Mouse (Mus musculus) ES-Bruce4 (cell line): ENCODE data around the gene Tmem248. TPM values are rescaled to one million over a fixed set of nuclear protein-coding genes. Genes with fewer than 3 reads are reported as not detected.

Experiments used
- H3K27ac ChIP-seq: 2 replicates; pipeline ENCODE4 v1.5.1; 2012; ENCODE audit warnings: low read length, inconsistent platforms; ENCODE audit not compliant: insufficient read depth
- H3K27me3 ChIP-seq: 2 replicates; pipeline ENCODE4 v1.6.1; 2012; ENCODE audit warnings: mild to moderate bottlenecking, low read length, inconsistent platforms; ENCODE audit not compliant: control insufficient read depth, poor library complexity, insufficient read depth, severe bottlenecking
- H3K36me3 ChIP-seq: 2 replicates; pipeline ENCODE4 v1.6.1; 2012; ENCODE audit warnings: inconsistent platforms, mild to moderate bottlenecking, low read length, moderate library complexity; ENCODE audit not compliant: control insufficient read depth, poor library complexity, insufficient read depth, severe bottlenecking
- H3K4me1 ChIP-seq: one replicate; pipeline ENCODE4 v1.8.1; 2011; ENCODE audit warnings: low read length; ENCODE audit not compliant: control insufficient read depth, insufficient read depth
- H3K4me3 ChIP-seq: 2 replicates; pipeline ENCODE4 v1.5.1; 2011; ENCODE audit warnings: low read depth, mild to moderate bottlenecking, low read length
- H3K9ac ChIP-seq: 2 replicates; pipeline ENCODE4 v1.6.1; 2012; ENCODE audit warnings: low read depth, mild to moderate bottlenecking, inconsistent platforms; ENCODE audit not compliant: poor library complexity, severe bottlenecking
- H3K9me3 ChIP-seq: replicated peaks from 2 replicates; pipeline ENCODE4 v1.6.1; 2012; ENCODE audit warnings: mild to moderate bottlenecking, low read length, inconsistent platforms; ENCODE audit not compliant: control insufficient read depth, poor library complexity, insufficient read depth, severe bottlenecking
- CTCF ChIP-seq: IDR thresholded peaks from one replicate; pipeline ENCODE4 v1.8.1; 2011; ENCODE audit warnings: low read depth, low read length
- EP300 ChIP-seq: IDR thresholded peaks from 2 replicates; pipeline ENCODE4 v1.6.1; 2011; ENCODE audit warnings: low read depth, low read length; ENCODE audit not compliant: insufficient read depth
- POLR2A ChIP-seq: IDR thresholded peaks from one replicate; pipeline ENCODE4 v1.8.1; 2011; ENCODE audit warnings: low read length; ENCODE audit not compliant: insufficient read depth
- polyA plus RNA-seq: library from polyadenylated mRNA; stranded (reverse); fragments of >200 nt; gene quantifications from 2 replicates; pipeline ENCODE4 v1.2.4, GENCODE M21; 2011; ENCODE audit warnings: low read depth; ENCODE audit not compliant: missing spikeins, insufficient read depth, insufficient read length

Tmem248 gene
- polyA plus RNA-seq, 1 experiment, result 60.2 TPM

DNA sequence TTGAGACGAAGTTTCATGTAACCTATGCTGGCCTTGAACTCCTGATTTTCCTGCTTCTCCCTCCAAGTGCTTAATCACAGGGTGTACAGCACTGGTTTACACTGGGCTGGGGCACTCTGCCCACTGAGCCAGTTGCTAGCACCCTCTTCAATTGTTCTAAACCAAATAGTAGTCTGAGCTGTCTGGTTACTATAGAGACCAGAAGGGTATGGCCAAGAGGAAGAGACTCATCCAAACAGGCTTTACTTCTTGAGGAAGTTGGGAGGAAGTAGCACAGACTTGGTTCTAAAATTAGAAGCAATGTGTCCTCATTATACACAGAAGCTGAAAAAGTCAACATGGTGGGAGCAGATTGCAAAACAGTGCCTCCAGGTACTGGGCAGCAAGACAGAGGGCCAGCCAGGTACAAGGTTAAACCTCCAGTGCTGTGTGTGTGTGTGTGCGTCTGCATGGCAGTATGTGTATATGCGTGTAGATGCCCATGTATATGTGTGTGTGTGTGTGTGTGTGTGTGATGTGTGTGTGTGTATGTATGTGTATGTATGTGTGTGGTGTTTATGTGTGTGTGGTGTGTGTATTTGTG is 11.3 kb upstream of the Tmem248 start:
- no peaks in the 10 kb centered on the region for H3K27me3 ChIP-seq
- no peak overlapping the region for H3K4me3 ChIP-seq
- H3K9ac ChIP-seq, result no peak overlapping the region
- no peak for TF ChIP-seq POLR2A
- TF ChIP-seq EP300, result no peak
- no peak for TF ChIP-seq CTCF
- H3K4me1 ChIP-seq, result no peaks in the 10 kb centered on the region
- no peaks in the 10 kb centered on the region for H3K9me3 ChIP-seq
- no peak overlapping the region for H3K27ac ChIP-seq
- 0 out of 2 replicates have a peak, but pooled peaks cover 4% of the 10 kb centered on the region for H3K36me3 ChIP-seq

DNA sequence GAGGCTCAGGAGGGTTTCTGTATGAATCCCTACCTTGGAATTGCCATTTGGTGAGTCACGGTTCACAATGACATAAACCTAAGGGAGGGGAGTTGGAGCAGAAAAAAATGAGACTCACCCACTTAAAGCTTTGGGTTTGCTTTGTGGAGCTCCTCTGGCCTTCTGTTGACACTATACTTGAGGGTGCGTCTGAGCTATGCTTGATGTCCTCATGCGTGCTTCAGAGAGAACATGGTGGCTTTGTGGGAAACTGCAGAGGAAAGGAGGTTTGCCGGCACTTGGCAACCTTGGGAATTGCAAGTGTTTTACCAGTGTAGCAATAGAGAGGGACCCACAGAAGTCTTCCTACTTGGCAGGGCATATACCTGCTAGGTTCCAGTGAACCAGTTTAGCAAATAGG is 9.6 kb upstream of the Tmem248 start:
- no peak for TF ChIP-seq POLR2A
- Histone ChIP-seq H3K4me3 (no peak overlapping the region), H3K27me3 (no peaks in the 10 kb centered on the region), H3K36me3 (peaks cover 8% of the 10 kb centered on the region; the same call in 1 of the 2 replicates), H3K4me1 (no peaks in the 10 kb centered on the region), H3K27ac (no peak overlapping the region), H3K9me3 (no peaks in the 10 kb centered on the region), H3K9ac (no peak overlapping the region)

DNA sequence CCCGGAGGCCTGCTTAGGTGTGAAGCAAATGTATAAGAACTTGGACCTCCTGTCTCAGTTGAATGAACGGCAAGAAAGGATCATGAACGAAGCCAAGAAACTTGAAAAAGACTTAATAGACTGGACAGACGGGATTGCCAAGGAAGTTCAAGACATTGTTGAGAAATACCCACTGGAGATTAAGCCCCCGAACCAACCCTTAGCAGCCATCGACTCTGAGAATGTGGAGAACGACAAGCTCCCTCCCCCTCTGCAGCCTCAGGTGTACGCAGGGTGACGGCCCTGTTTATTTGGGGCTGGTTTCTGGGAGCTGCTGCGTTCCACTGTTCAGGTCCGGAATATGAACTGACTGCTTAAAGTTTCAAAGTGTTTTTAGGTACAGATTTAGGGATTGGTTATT is 3.9 kb upstream of the Tmem248 start:
- TF ChIP-seq CTCF (no peak), POLR2A (no peak), EP300 (no peak)
- Histone ChIP-seq H3K27ac (no peak overlapping the region), H3K9ac (no peak overlapping the region), H3K9me3 (no peaks in the 10 kb centered on the region), H3K4me1 (no peaks in the 10 kb centered on the region), H3K27me3 (no peaks in the 10 kb centered on the region), H3K4me3 (no peak overlapping the region), H3K36me3 (peaks cover 8% of the 10 kb centered on the region; the same call in 1 of the 2 replicates)

GRCm38 (mm10) chr5:130217406-130217805 is 525 bp downstream of the Tmem248 start:
- H3K36me3 ChIP-seq, result no peaks in the 10 kb centered on the region
- no peaks in the 10 kb centered on the region for H3K9me3 ChIP-seq
- no peak overlapping the region for H3K4me3 ChIP-seq
- H3K4me1 ChIP-seq, result no peaks in the 10 kb centered on the region
- H3K9ac ChIP-seq, result no peak overlapping the region
- no peak for TF ChIP-seq POLR2A
- no peak for TF ChIP-seq CTCF
- no peak for TF ChIP-seq EP300
- H3K27ac ChIP-seq, result no peak overlapping the region
- H3K27me3 ChIP-seq, result no peaks in the 10 kb centered on the region

- Histone ChIP-seq H3K27me3 (no peaks in the 10 kb centered on the region), H3K9ac (no peak overlapping the region), H3K4me3 (no peak overlapping the region), H3K4me1 (no peaks in the 10 kb centered on the region), H3K27ac (peak overlapping the region; percentile 2; the same call in 1 of the 2 replicates), H3K36me3 (no peaks in the 10 kb centered on the region), H3K9me3 (no peaks in the 10 kb centered on the region)
- TF ChIP-seq CTCF, result no peak
- no peak for TF ChIP-seq EP300
- TF ChIP-seq POLR2A, result no peak
These were observed 1.5 kb downstream of the Tmem248 start for GRCm38 (mm10) chr5:130218336-130218735.

DNA sequence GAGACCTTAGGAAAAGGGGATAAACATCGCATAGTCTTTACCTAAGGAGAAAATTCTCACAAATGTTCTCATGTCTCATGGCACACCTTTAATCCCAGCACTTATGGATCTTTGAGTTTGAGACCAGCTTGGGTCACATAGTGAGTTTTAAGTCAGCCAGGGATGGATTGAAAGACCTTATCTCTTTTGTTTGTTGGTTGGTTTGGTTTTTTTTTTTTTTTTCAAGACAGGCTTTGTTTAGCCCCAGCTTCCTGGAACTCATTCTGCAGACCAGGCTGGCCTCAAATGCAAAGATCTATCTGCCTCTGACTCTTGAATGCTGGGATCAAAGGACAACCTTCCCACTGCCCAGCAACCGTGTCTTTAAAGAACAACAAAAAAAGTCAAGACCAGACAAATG is 4.4 kb downstream of the Tmem248 start:
- H3K27me3 ChIP-seq, result no peaks in the 10 kb centered on the region
- peak overlapping the region; percentile 97; the same call in 1 of the 2 replicates for H3K9ac ChIP-seq
- H3K36me3 ChIP-seq, result 0 out of 2 replicates have a peak, but pooled peaks cover 4% of the 10 kb centered on the region
- TF ChIP-seq CTCF (no peak), EP300 (no peak), POLR2A (no peak)
- H3K9me3 ChIP-seq, result no peaks in the 10 kb centered on the region
- H3K4me3 ChIP-seq, result no peak overlapping the region
- H3K27ac ChIP-seq, result no peak overlapping the region
- H3K4me1 ChIP-seq, result peaks cover 6% of the 10 kb centered on the region
